Mouse (Mus musculus): Measurements from ENCODE around the gene Mapk6. TPM values are rescaled to one million over a fixed set of nuclear protein-coding genes. Genes with fewer than 3 reads are reported as not detected.

The Mapk6 gene
- polyA plus RNA-seq, 2 experiments = 37.5 to 57.0 TPM

DNA sequence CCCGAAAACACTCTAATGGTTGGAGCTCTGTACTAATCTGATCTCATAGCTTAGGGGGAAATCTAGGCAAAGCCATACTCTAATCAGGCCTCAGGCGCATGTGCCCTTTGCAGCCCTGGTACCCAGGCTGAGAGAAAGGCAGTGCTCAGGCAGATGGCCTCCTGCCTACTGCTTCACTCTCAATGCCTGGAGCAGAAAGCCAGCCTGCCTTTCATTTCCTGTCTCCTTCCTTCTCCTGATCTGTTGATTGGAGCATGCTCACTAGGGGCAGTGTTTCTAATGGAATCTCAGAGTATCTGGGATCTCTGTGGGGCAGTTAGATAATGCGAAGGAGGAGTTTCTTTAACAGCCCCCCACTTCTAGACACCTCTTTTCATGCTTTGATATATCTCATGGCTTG lies 90.4 kb downstream of the Mapk6 start:
- DNase-seq (ENCODE audit: low spot score) (no peak), ATAC-seq (ENCODE audit: low FRiP score, low read depth) (no peak)
- no peak overlapping the region for H3K27ac ChIP-seq (replicated peaks; ENCODE audit: low read depth, low read length)
- no peak overlapping the region for H3K4me2 ChIP-seq (replicated peaks; ENCODE audit: low read depth, low read length, severe bottlenecking)
- no peak overlapping the region for H3K4me3 ChIP-seq (replicated peaks; ENCODE audit: low read length)
- peaks cover 8% of the 10 kb centered on the region for H3K4me1 ChIP-seq (ENCODE audit: control insufficient read depth, insufficient read depth, low read length)
- H3K36me3 ChIP-seq (ENCODE audit: control insufficient read depth, insufficient read depth, low read length) = 0 out of 2 replicates have a peak, but pooled peaks cover 2% of the 10 kb centered on the region
- H3K27me3 ChIP-seq (ENCODE audit: control insufficient read depth, insufficient read depth, low read length) = no peaks in the 10 kb centered on the region
- WGBS = 72% methylated on average over 3 of the region's 3 CpGs
- TF ChIP-seq POLR2A (IDR thresholded peaks at IDR 0.05; ENCODE audit: borderline replicate concordance, extremely low read depth, insufficient read depth, insufficient read length) = no peak
- no peaks in the 10 kb centered on the region for H3K9me3 ChIP-seq (ENCODE audit: control insufficient read depth, low read length)
- H3K9ac ChIP-seq (ENCODE audit: low read depth, low read length, severe bottlenecking) = no peak overlapping the region

Other genes starting within 250 kb of the Mapk6 start
- 0.27 and 0.52 TPM in 2 replicates for gene Myo5c, start 178.0 kb downstream of the Mapk6 start, polyA plus RNA-seq (2012; rRNA removed)
- 0.15 and 0.23 TPM in 2 replicates for gene Myo5c, start 178.0 kb downstream of the Mapk6 start, polyA plus RNA-seq (2014; fragmentation: Nextera tagmentation; extraction: Ambion mirVana)
- gene Gnb5, start 103.7 kb downstream of the Mapk6 start, polyA plus RNA-seq (2012; rRNA removed) = 26.9 and 27.9 TPM in 2 replicates
- 28.0 and 28.5 TPM in 2 replicates for gene Gnb5, start 103.7 kb downstream of the Mapk6 start, polyA plus RNA-seq (2014; fragmentation: Nextera tagmentation; extraction: Ambion mirVana)
- not detected in 2 replicates for gene Bcl2l10, start 62.2 kb downstream of the Mapk6 start, polyA plus RNA-seq (2012; rRNA removed)
- not detected in 2 replicates for gene Bcl2l10, start 62.2 kb downstream of the Mapk6 start, polyA plus RNA-seq (2014; fragmentation: Nextera tagmentation; extraction: Ambion mirVana)
- 11.9 and 21.9 TPM in 2 replicates for gene Leo1, start 31.5 kb upstream of the Mapk6 start, polyA plus RNA-seq (2012; rRNA removed)
- 33.5 and 34.8 TPM in 2 replicates for gene Leo1, start 31.5 kb upstream of the Mapk6 start, polyA plus RNA-seq (2014; fragmentation: Nextera tagmentation; extraction: Ambion mirVana)
- 41.4 and 48.8 TPM in 2 replicates for gene Tmod3, start 149.7 kb upstream of the Mapk6 start, polyA plus RNA-seq (2012; rRNA removed)
- gene Tmod3, start 149.7 kb upstream of the Mapk6 start, polyA plus RNA-seq (2014; fragmentation: Nextera tagmentation; extraction: Ambion mirVana) = 120 and 121 TPM in 2 replicates
- 5.7 and 5.9 TPM in 2 replicates for gene Tmod2, start 201.3 kb upstream of the Mapk6 start, polyA plus RNA-seq (2012; rRNA removed)
- 18.8 and 21.1 TPM in 2 replicates for gene Tmod2, start 201.3 kb upstream of the Mapk6 start, polyA plus RNA-seq (2014; fragmentation: Nextera tagmentation; extraction: Ambion mirVana)
- gene Lysmd2, start 215.7 kb upstream of the Mapk6 start, polyA plus RNA-seq (2012; rRNA removed) = 32.8 and 38.3 TPM in 2 replicates
- 49.0 and 54.3 TPM in 2 replicates for gene Lysmd2, start 215.7 kb upstream of the Mapk6 start, polyA plus RNA-seq (2014; fragmentation: Nextera tagmentation; extraction: Ambion mirVana)